Mouse (Mus musculus) spleen, adult 2 months (tissue): ENCODE results near the gene Tesk1.

Experiments used
- CTCF ChIP-seq: fragments of 200-500 bp; IDR thresholded peaks from 2 replicates; pipeline ENCODE4 v1.5.1; 2011; ENCODE audit warnings: mild to moderate bottlenecking, inconsistent platforms; ENCODE audit not compliant: insufficient read depth, insufficient read length, insufficient replicate concordance; ENCODE audit errors: extremely low read depth
- POLR2A ChIP-seq: fragments of 200-500 bp; IDR thresholded peaks from 2 replicates; pipeline ENCODE4 v1.6.1; 2011; ENCODE audit warnings: low read depth, low read length, inconsistent platforms

GRCm38 (mm10) chr4:43426487-43426886, 15.3 kb upstream of the Tesk1 start:
- TF ChIP-seq CTCF (no peak), POLR2A (no peak)
